Mouse (Mus musculus) lung, postnatal 0 days (tissue): ENCODE results near the gene Il20rb.

ENCODE experiments used
- CTCF ChIP-seq: IDR thresholded peaks from 2 replicates; pipeline ENCODE4 v1.5.1; 2016; ENCODE audit warnings: antibody characterized with exemption, mild to moderate bottlenecking
- EP300 ChIP-seq: IDR thresholded peaks from 2 replicates; pipeline ENCODE4 v1.6.1; 2016; ENCODE audit warnings: antibody characterized with exemption, mild to moderate bottlenecking, control low read depth

DNA sequence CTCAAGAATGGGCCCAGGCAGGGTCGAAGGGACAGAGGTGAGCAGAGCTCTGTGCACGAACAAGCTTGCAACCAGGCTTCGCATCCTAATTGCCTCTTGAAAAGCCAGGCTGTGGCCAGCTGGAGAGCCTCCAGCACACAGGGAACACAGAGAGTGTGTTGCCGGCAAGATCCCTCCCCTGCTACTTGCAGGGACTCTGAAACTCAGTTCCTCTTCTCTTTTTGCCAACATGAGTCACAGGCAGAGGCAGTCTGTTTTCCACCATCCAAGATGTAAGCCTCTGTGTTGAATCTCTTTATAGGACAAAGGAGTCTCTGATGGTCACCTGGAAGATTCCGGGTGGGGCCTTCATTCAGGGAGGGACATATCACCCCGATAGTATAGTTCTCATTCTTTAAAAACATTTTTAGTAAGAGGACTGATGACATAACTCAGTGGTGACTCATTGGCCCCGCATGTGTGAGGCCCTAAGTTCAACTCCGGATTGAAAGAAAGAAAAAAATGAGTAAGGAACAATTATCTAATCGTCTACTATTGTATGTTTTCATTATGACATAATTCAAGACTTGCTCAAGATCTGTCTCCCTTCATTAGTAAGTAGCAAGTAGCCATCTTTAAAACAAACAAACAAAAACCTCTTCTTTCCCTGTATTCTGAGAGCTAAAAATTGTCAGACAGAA is 46.3 kb downstream of the Il20rb start:
- TF ChIP-seq CTCF (no peak), EP300 (peak; percentile 33; the same call in 1 of the 2 replicates)
